Mouse (Mus musculus) hindbrain, embryonic 12.5 days (tissue): Measurements from ENCODE around the gene Cers2. TPM values are rescaled to one million over a fixed set of nuclear protein-coding genes. Genes with fewer than 3 reads are reported as not detected.

Experiments
- ATAC-seq: fragments of 200-750 bp; cut with Nextera tagmentation; 2 replicates; pipeline ENCODE4 v1.8.0; 2017; ENCODE audit warnings: moderate TSS enrichment; ENCODE audit not compliant: low FRiP score
- H3K27ac ChIP-seq: fragments of 300-500 bp; sonication (generic); 2 replicates; pipeline ENCODE4 v1.5.1; 2016; ENCODE audit warnings: mild to moderate bottlenecking
- H3K27me3 ChIP-seq: fragments of 300-500 bp; sonication (generic); 2 replicates; pipeline ENCODE4 v1.6.1; 2016; ENCODE audit warnings: mild to moderate bottlenecking
- H3K36me3 ChIP-seq: fragments of 300-500 bp; sonication (generic); 2 replicates; pipeline ENCODE4 v1.6.1; 2016; ENCODE audit warnings: mild to moderate bottlenecking
- H3K4me1 ChIP-seq: fragments of 300-500 bp; sonication (generic); 2 replicates; pipeline ENCODE4 v1.6.1; 2016
- H3K4me2 ChIP-seq: fragments of 300-500 bp; sonication (generic); replicated peaks from 2 replicates; pipeline ENCODE4 v1.6.1; 2016; ENCODE audit warnings: mild to moderate bottlenecking
- H3K4me3 ChIP-seq: fragments of 300-500 bp; sonication (generic); 2 replicates; pipeline ENCODE4 v1.5.1; 2016; ENCODE audit warnings: mild to moderate bottlenecking
- H3K9ac ChIP-seq: fragments of 300-500 bp; sonication (generic); 2 replicates; pipeline ENCODE4 v1.6.1; 2016; ENCODE audit warnings: mild to moderate bottlenecking, moderate library complexity
- H3K9me3 ChIP-seq: fragments of 300-500 bp; sonication (generic); replicated peaks from 2 replicates; pipeline ENCODE4 v1.6.1; 2016; ENCODE audit warnings: mild to moderate bottlenecking
- WGBS: fragments of 180-500 bp; shearing (Covaris S2); methylation state at CpG from one replicate; pipeline ENCODE4 v1.1.7; 2016; 5-methylcytosine and 5-hydroxymethylcytosine counted together
- polyA plus RNA-seq: library from polyadenylated mRNA; unstranded; fragments of >200 nt; fragmentation: Nextera tagmentation; extraction: Ambion mirVana; gene quantifications from 2 replicates; pipeline ENCODE4 v1.2.1, GENCODE M21; 2016

Gene Cers2
- polyA plus RNA-seq, 1 experiment from 2014 or later = 115 TPM

DNA sequence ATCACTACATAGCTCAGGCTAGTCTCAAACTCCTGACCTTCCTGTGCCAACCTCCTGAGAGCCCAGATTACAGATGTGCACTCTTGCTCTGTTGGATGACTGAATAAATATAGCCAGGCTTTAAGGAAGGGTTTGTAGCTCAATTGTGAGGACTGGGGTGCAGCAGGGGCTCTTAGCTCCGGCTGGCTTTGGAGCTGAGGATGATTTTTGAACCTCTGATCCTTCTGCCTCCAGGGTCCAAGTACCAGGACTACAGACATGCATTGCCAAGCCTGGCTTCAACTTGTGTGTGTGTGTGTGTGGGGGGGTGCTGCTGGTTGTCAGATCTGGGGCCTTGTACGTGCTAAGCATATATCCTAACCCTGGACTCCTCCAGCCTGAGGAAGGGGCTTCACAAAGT is 21.7 kb upstream of the Cers2 start:
- Histone ChIP-seq H3K9ac (no peak overlapping the region), H3K4me2 (no peak overlapping the region), H3K9me3 (no peaks in the 10 kb centered on the region), H3K4me3 (no peak overlapping the region), H3K27ac (no peak overlapping the region), H3K36me3 (peaks cover 70% of the 10 kb centered on the region), H3K27me3 (no peaks in the 10 kb centered on the region), H3K4me1 (no peaks in the 10 kb centered on the region)
- no peak for ATAC-seq
- 91% methylated on average over 2 of the region's 2 CpGs for WGBS

DNA sequence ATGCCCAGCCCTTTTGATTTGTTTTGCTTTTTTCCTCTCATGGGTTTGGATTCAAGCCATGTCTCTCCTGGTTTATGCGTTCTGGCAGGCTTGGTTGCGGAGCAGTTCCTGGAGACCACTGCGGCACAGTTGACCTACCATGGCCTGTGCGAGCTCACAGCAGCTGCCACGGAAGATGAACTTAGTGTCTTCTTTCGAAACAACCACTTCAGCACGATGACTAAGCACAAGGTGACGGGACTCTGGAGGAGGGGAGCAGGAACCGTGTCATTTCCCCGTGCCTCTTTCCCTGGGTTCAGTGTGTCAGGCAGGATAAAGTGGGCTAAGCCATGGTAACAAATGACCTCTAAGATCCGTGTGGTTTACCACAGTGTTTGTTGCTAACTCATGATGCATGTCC is 21.1 kb upstream of the Cers2 start:
- H3K27ac ChIP-seq = no peak overlapping the region
- no peak overlapping the region for H3K4me2 ChIP-seq
- no peak overlapping the region for H3K4me3 ChIP-seq
- H3K36me3 ChIP-seq = peaks cover 64% of the 10 kb centered on the region
- no peaks in the 10 kb centered on the region for H3K9me3 ChIP-seq
- H3K27me3 ChIP-seq = no peaks in the 10 kb centered on the region
- 87% methylated on average over 11 of the region's 11 CpGs for WGBS
- ATAC-seq = no peak
- H3K9ac ChIP-seq = no peak overlapping the region
- no peaks in the 10 kb centered on the region for H3K4me1 ChIP-seq

DNA sequence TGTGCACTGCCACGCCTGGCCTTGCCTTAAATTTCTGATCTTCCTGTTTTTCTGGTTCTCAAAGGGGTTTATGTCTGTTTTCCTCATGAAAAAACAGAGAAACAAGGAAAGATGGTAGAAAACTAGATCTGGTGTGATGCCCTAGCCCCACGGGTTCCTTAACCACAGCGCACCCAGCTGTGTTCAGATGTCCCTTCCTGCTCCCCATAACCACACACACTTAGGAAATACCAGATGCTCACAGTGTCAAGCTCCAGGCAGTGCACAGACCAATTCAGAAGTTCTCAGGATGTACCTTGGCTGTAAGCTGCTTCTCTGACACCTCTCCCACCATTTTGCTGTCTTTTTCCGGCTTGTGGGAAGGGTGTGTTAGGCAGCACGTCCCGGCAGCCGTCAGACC is 20.3 kb upstream of the Cers2 start:
- H3K36me3 ChIP-seq = peaks cover 61% of the 10 kb centered on the region
- no peaks in the 10 kb centered on the region for H3K4me1 ChIP-seq
- WGBS = 92% methylated on average over 7 of the region's 7 CpGs
- no peak overlapping the region for H3K4me3 ChIP-seq
- no peak overlapping the region for H3K4me2 ChIP-seq
- ATAC-seq = no peak
- H3K9ac ChIP-seq = no peak overlapping the region
- no peak overlapping the region for H3K27ac ChIP-seq
- no peaks in the 10 kb centered on the region for H3K9me3 ChIP-seq
- H3K27me3 ChIP-seq = no peaks in the 10 kb centered on the region

DNA sequence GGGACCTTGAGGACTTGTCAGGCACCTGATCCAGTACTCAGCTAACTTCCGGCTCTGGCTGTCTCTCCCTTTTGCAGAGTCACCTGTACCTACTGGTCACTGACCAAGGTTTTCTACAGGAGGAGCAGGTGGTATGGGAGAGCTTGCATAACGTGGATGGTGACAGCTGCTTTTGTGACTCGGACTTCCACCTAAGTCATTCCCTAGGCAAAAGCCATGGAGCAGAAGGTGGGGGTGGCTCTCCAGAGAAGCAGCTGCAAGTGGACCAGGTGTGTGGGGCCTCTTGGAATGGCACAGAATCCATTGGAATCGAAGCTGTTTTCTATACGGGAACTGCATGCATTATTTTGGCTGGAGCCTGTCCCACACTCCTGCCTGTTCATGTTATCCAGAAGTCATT is 19.9 kb upstream of the Cers2 start:
- 87% methylated on average over 5 of the region's 5 CpGs for WGBS
- no peaks in the 10 kb centered on the region for H3K27me3 ChIP-seq
- no peak overlapping the region for H3K27ac ChIP-seq
- H3K4me2 ChIP-seq = no peak overlapping the region
- H3K4me3 ChIP-seq = no peak overlapping the region
- H3K4me1 ChIP-seq = no peaks in the 10 kb centered on the region
- no peaks in the 10 kb centered on the region for H3K9me3 ChIP-seq
- peaks cover 61% of the 10 kb centered on the region for H3K36me3 ChIP-seq
- H3K9ac ChIP-seq = no peak overlapping the region
- no peak for ATAC-seq

DNA sequence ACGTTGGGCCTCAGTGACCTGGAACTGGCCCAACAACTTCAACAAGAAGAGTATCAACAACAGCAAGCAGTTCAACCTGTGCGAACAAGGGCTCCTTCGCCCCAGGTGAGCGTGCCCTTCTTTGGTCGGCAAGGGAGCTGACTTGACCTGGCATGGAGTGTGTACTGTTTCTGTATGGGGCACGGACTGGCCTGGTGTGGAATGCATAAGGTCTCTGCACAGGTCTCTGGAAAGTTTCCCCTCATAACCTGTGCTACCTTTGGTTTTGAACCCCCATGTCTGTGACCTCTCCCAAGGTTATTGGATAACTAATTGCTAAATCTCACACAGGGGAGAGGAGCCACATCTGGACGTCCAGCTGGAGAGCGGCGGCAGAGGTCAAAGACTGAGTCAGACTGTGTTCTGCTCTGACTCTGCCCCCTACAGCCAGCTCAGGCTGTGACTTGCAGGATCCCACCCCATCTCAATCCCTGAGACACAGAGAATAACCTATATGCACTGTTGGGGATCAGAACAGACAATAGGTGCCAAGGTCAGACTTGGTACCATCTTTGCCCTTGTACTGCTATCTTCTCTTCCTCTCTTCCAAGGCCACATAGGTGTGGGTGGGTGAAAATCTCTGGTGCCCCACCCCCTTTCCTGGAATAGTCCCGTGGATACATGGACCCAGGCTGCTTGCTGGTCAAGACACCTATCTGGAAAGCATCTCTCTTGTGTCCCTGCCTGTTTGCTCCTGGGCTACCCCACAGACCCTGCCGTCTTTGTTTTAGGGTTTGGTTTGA is 19.1 kb upstream of the Cers2 start:
- H3K27ac ChIP-seq = no peak overlapping the region
- WGBS = 80% methylated on average over 11 of the region's 11 CpGs
- peaks cover 60% of the 10 kb centered on the region for H3K36me3 ChIP-seq
- no peaks in the 10 kb centered on the region for H3K4me1 ChIP-seq
- no peak overlapping the region for H3K4me3 ChIP-seq
- H3K9me3 ChIP-seq = no peaks in the 10 kb centered on the region
- H3K27me3 ChIP-seq = no peaks in the 10 kb centered on the region
- no peak for ATAC-seq
- H3K4me2 ChIP-seq = no peak overlapping the region
- H3K9ac ChIP-seq = no peak overlapping the region

DNA sequence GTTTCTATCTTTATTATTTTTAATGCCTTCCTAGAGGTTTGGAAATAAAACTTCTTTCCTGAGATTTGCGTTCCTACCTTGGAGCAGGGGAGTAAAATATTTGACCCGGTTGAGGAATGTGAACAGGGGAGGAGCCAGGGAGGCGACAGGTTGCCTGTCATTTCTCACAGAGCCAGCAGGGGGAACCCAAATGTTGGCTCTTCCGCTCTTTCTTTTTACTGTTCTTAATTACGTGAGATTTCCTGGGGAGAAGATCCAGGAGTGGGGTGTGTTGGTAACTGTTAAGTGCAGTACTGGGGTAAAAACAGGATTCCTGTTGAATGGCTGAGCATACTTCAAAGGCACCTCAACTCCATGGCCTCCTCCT is 18.5 kb upstream of the Cers2 start:
- Histone ChIP-seq H3K27me3 (no peaks in the 10 kb centered on the region), H3K9ac (no peak overlapping the region), H3K36me3 (peaks cover 54% of the 10 kb centered on the region), H3K9me3 (no peaks in the 10 kb centered on the region), H3K4me2 (no peak overlapping the region), H3K4me3 (no peak overlapping the region), H3K4me1 (no peaks in the 10 kb centered on the region), H3K27ac (no peak overlapping the region)
- ATAC-seq = no peak
- WGBS = 15% methylated on average over 5 of the region's 5 CpGs

DNA sequence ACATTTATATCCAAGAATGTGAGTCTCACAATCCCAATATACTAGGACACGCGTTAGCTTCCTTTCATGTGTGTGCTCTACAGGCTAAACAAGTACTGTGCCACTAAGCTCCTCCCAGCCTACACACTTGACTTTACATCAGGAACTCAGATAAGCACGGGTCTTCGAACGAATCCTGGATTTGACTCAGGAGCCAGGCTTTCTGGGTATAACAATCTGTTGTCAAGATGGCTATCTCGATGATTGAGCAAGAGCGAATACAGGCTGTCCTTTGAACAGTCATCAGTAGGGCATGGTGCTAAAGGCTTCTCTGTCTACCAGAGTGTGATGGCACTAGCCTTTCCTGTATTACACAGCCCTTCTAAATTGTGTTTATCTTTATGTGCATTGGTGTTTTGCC is 16.6 kb upstream of the Cers2 start:
- no peak overlapping the region for H3K9ac ChIP-seq
- no peaks in the 10 kb centered on the region for H3K4me1 ChIP-seq
- H3K9me3 ChIP-seq = no peaks in the 10 kb centered on the region
- no peaks in the 10 kb centered on the region for H3K27me3 ChIP-seq
- H3K36me3 ChIP-seq = peaks cover 37% of the 10 kb centered on the region
- no peak overlapping the region for H3K4me2 ChIP-seq
- 89% methylated on average over 7 of the region's 7 CpGs for WGBS
- no peak for ATAC-seq
- H3K4me3 ChIP-seq = no peak overlapping the region
- H3K27ac ChIP-seq = no peak overlapping the region

DNA sequence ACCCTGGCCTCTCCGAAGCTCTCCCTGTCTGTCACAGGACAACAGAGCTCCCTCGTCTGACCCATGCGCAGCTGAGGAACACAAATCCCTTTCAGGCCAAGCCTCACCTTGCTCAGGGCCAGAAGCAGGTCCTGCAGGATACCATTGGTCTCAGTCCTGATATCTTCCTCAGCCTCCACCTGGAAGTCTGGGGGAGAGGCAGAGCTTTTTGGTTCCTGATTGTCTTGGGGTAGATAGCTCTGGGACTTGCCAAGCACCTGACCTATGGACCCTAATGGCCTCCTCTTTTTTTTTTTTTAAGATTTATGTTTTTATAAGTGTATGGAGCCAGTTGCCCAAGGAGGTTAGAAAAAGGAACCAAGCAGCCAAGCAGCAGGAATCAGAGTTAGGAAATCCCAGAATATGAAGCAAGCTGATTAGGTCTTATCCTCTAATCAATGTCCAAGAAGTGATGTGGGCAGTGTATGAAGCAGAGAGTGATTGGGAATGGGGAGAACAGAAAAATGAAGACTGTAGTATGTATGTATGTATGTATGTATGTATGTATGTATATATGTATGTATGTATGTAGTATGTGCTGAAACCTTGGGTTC is 13.3 kb upstream of the Cers2 start:
- ATAC-seq = no peak
- Histone ChIP-seq H3K4me1 (no peaks in the 10 kb centered on the region), H3K27ac (no peak overlapping the region), H3K27me3 (no peaks in the 10 kb centered on the region), H3K9me3 (no peaks in the 10 kb centered on the region), H3K9ac (no peak overlapping the region), H3K36me3 (peaks cover 9% of the 10 kb centered on the region), H3K4me3 (no peak overlapping the region), H3K4me2 (no peak overlapping the region)
- 83% methylated on average over 3 of the region's 3 CpGs for WGBS

DNA sequence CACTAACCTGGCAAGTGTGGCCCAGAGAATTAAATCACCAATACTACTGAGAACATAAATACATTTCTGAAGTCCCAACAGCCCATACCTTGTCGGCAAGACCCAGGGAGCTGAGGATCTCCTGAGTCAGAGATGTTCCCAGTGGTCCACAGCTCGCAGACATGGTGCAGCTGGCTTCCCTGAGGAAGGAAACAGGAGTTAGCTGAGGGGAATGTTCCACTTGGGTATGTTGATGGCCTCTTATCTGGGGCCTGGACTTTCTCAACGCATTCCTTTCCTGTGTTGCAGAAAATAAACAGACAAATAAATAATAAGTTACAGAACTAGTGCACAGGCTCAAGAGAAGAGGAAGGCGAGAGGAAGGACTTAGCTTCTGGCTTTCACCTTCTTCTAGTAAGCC is 8.3 kb upstream of the Cers2 start:
- Histone ChIP-seq H3K4me3 (no peak overlapping the region), H3K27me3 (no peaks in the 10 kb centered on the region), H3K9ac (no peak overlapping the region), H3K27ac (no peak overlapping the region), H3K9me3 (no peaks in the 10 kb centered on the region), H3K4me1 (no peaks in the 10 kb centered on the region), H3K36me3 (no peaks in the 10 kb centered on the region), H3K4me2 (no peak overlapping the region)
- 90% methylated on average over 4 of the region's 4 CpGs for WGBS
- ATAC-seq = no peak

DNA sequence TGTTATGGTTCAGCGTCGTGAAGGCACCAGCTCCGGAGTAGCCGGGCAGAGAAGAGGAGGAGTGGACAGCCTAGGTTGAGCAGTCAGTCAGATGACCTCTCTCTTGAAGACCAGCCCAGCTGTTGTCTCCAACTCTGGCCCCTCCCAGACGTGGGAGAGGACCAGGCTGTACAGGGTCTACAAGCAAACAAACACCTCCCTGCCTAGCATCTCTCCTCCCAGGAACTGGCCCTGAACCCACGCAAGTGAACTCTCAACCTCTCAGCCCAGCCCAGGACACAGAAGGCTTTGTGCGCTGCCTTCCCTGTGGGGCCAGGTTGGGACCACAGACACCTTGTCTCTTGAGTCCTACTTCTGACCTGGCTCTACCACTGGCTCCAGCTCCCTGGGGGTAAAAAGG is 7.5 kb upstream of the Cers2 start, which contains the start of gene Anxa9:
Gene Anxa9, minus strand, starts transcription at position 77 of the 400 bp plus-strand sequence.
- no peaks in the 10 kb centered on the region for H3K9me3 ChIP-seq
- no peaks in the 10 kb centered on the region for H3K36me3 ChIP-seq
- ATAC-seq = no peak
- no peaks in the 10 kb centered on the region for H3K4me1 ChIP-seq
- H3K27me3 ChIP-seq = no peaks in the 10 kb centered on the region
- no peak within 1 kb of the TSS for H3K4me2 ChIP-seq
- 67% methylated on average over 7 of the region's 7 CpGs for WGBS
- no peak within 1 kb of the TSS; the same call in 1 of the 2 replicates for H3K9ac ChIP-seq
- H3K4me3 ChIP-seq = no peak within 1 kb of the TSS
- H3K27ac ChIP-seq = no peak within 1 kb of the TSS

DNA sequence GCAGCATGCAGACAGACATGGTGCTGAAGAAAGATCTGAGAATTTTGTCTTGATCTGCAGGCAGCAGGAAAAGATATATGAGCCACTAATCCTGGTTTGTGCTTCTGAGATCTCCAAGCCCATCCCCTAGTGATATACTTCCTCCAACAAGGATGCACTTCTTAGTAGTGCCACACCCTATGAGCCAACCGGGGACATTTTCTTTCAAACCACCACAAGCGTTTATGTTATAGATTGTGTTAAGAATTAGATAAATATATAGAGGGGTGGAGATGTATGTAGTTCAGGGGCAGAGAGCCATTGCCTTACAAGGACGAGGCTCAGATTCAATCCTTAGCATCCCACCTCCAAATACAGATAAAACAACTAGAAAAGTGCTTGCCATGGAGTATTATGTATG is 4.1 kb upstream of the Cers2 start:
- no peak for ATAC-seq
- Histone ChIP-seq H3K27ac (no peak overlapping the region), H3K4me2 (no peak overlapping the region), H3K9me3 (no peaks in the 10 kb centered on the region), H3K36me3 (no peaks in the 10 kb centered on the region), H3K4me1 (peaks cover 5% of the 10 kb centered on the region), H3K27me3 (no peaks in the 10 kb centered on the region), H3K9ac (no peak overlapping the region), H3K4me3 (no peak overlapping the region)
- WGBS = 70% methylated on average over 3 of the region's 3 CpGs

DNA sequence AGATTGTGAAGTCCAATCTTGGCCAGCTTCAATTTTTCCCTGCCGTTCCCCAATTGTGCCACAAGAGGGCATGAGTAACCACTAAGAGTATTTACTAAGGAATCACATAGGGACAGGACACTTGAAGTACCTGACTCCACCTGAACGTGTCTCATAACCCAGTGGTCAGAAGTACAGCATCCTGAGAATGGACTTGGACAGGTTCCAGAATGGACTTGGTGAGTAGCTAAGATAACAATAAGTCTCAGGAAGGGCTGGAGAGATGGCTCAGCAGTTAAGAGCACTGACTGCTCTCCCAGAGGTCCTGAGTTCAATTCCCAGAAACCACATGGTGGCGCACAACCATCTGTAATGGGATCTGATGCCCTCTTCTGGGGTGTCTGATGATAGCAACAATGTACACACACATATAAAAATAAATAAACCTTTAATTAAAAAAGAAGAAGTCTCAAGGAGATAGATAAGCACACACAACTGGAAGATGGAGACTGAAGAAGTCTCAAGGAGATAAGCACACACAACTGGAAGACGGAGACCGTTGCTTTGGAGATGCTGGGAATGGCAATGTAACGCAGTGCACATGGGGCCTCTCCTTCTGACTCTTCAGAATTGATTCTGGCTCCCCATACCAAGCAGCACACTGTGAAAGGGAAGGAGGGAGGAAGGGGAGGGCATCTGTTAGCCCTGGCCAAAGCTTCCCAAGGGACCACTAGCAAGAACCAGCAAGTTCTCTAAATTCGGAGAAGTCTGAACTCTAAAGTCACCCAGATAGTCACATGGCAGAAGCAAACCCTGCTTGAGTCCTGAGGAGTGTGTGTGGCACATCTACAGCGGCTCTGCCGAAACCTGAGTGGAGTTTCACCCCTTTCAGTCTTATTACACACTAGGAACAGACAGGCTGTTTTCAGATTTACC is 3.4 kb upstream of the Cers2 start:
- H3K27ac ChIP-seq = no peak overlapping the region
- no peaks in the 10 kb centered on the region for H3K9me3 ChIP-seq
- H3K36me3 ChIP-seq = no peaks in the 10 kb centered on the region
- 64% methylated on average over 9 of the region's 9 CpGs for WGBS
- no peak overlapping the region for H3K4me3 ChIP-seq
- H3K4me2 ChIP-seq = no peak overlapping the region
- H3K27me3 ChIP-seq = no peaks in the 10 kb centered on the region
- peaks cover 12% of the 10 kb centered on the region for H3K4me1 ChIP-seq
- H3K9ac ChIP-seq = no peak overlapping the region
- no peak for ATAC-seq
